Mouse (Mus musculus) hindlimb bud, embryonic 11.5 days (tissue): ENCODE results near the gene Tmem63a.

Source experiments
- DNase-seq: peaks from one replicate; pipeline ENCODE4 v3.0.0-alpha.2; 2012; ENCODE audit warnings: low read depth, low spot score; ENCODE audit errors: extremely low spot score

The Tmem63a gene

DNA sequence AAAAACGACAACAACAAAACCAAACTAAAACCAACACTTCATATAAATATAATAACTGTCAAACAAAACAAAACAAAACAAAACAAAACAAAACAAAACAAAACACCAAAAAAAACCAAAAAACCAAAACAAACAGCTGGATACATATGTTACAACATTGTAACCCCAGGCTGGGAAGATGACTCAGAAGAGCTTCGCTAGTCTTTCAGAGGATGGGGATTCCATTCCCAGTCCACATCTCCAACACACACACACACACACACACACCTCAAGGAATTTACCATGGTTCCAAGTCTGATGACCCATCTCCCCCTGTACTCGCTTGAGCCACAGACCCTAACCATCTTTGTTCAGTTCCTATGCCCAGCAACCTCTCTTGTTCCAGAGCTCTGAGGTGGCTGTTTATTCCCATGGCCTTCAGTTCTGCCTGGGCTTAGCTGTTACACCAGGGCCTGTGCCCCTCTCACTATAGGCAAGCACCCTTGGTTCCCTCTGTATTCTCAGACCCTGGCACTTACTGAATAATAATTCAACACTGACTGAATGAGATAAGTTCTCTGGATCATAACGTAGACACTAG lies 67.0 kb downstream of the Tmem63a start:
- no peak for DNase-seq

DNA sequence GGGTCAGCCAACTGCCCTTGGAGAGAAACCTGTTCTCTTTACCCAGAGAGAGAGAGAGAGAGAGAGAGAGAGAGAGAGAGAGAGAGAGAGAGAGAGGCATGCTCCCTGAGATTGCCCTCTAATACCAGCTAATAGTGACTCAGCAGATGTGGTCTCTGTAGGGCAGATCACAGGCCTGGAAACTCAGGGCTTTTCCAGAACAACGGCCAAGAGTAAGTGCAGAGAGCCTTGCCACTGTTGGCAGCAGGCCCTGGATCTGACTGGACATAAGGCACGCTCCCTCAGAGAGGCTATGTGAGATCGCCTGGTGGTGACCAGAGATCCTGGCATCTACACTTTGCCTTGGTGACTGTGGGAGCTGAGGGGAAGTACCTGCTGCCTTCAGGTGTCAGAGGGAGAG lies 67.6 kb downstream of the Tmem63a start:
- DNase-seq: no peak

DNA sequence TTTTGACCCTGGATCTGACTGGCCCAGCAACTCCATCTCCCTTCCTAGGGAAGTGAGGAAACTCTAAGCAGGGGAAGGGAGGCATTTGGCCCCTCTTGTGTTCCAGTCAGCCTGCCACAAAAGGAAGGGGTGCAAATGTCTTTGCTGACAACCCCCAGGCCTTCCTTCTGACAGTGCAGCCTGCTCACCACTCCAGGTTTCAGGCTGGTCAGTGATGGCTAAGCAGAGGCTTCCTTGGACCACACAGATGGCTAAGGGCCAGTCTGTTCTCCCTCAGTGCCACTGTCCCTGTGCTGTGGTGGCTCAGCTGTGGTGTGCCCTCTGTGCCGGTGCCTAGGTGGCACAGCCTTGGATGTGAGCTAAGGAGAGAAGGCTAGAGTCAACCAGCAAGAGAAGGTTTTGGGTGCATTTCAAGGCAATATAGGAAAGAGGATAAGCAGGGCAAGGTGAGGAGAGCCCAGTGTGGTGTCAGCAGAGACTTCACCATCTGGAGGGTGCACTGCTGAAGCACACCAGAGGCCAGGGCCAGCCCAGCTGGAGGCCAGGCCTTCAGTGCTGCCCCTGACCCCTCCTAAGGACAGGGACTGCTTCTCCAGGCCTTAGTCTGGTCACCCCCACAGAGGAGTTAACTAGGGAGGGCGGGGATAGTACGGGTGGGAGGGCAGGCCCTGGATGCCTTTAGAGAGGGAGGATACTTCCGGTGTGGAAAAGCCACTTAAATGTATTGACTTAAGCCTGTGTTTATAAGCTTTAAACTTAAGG lies 68.2 kb downstream of the Tmem63a start:
- no peak for DNase-seq

DNA sequence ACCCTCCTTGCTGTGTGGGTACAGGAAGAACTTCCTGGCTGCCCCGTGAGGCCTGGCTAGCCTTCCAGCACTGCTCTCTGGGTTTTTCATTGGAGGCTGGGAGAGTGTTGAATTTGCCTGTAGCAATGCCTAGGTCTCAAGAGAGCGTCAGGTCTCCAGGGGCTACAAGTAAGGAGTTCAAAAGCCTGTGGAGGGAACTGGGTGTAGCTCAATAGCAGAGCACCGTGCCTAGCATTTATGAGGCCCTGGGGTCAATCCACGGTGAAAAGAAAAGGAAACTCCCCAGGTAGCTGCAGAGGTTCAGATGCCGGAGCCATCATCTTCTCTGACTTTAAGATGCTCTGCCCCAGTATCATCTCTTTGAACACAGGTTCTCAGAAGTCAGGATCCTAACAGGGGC lies 69.5 kb downstream of the Tmem63a start:
- no peak for DNase-seq

DNA sequence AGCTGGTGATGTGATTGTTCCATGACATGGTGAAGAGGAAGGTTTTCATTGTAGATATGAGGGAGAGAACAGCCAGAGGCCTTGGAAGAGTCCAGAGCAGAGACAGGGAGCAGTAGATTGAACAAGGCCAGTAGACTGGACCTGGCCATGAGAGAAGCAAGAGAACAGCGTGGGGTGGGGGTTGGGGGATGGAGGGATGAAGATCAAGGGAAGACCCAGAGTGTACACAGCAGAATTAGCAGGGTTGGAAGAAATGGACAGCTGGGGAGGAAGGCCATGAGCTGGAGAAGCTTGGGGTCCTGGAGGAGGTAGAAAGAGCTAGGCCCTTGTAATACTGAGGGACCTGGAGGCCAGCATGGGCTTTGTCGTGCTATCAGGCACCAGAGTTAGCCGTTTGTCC lies 70.3 kb downstream of the Tmem63a start:
- DNase-seq: no peak

DNA sequence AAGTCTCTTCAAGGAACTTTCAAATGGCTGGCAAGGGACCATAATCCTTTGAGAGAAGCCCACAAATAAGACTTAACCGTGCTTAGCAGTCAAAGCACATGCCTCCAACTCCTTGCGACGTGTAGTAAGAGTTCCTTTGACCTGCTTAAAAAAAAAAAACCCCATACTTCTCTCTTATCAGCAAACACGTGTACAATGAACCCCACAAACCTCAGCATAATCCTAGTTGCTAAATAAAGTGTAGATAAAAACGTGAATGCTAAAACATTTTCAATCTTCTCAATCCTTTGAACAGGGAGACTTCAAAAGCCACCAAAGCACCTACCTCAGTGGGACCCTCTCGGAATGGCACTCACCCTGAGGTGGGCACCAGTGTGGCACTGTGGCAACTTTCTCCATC lies 71.3 kb downstream of the Tmem63a start:
- no peak for DNase-seq

DNA sequence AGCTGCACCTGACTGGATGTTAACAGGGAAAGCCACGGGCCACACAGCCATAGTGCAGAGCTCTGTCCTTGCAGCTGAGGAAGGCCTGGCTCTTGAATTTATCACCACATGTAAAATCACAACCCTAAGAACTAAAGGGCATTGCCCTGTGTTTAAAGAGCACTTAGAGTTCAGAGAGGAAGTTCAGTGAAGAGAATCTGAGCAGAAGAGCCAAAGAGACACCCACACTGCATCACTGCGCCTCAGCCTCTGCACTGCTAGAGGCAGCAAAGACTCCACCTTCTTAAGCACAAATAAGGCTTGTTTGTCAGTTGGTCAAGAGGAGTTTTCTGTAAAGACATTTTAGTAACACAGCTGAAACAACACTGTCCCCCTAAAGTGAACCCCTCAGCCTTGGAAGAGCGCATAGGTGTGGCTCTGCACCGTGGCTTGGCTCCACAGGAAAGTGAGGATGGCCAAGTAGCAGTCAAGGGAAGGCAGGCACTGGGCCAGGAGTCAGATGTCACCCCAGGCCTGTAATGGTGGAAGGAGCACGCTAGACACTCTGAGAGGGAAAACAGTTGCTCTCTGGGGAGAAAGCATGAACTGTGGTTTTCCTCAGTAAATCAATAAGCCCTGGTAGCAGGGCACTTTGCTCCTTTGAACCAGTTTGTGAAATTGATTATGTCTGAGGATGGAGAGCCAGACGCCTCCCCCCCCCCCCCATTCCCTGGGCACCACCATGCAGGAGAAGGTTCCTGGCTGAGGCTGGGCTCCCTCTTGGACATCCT lies 72.8 kb downstream of the Tmem63a start:
- DNase-seq: no peak

DNA sequence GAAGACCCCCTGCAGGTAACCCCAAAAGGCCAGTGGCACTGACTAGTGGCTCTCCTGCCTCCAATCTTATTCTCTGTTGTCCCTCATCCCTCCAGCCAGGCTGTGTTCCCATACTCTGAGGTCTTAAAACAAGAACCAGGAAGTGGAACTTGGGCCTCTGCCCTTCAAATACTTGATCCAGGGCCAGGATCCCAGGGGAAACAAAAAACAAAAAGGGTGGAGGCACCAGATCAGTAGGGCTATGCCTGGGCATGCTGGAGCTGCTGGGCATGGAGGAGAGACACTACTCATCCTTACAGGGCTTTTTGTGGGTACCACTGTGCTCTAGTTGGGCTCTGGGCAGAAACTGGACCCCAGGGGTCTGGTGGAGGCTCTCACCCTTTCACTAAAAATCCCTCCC lies 73.4 kb downstream of the Tmem63a start:
- no peak for DNase-seq

DNA sequence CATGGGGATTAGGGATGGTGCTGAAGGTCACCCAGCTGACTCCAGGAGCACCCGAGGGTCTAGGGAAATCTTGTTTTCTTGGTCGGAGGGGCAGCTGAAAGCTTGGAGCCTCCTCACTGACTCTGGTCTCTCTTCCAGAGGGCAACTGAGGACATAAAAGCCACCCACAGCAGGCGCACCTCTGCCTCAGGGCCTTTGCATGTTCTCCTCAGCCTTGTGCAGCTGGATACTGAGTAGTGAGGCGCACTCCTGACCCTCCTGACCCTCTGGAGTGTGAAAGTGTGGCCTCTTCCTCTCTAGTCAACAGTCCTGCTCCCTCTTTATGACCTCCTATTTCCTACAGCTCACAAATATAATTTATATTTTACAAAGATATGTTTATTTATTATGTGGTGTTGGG lies 73.9 kb downstream of the Tmem63a start:
- DNase-seq: no peak

DNA sequence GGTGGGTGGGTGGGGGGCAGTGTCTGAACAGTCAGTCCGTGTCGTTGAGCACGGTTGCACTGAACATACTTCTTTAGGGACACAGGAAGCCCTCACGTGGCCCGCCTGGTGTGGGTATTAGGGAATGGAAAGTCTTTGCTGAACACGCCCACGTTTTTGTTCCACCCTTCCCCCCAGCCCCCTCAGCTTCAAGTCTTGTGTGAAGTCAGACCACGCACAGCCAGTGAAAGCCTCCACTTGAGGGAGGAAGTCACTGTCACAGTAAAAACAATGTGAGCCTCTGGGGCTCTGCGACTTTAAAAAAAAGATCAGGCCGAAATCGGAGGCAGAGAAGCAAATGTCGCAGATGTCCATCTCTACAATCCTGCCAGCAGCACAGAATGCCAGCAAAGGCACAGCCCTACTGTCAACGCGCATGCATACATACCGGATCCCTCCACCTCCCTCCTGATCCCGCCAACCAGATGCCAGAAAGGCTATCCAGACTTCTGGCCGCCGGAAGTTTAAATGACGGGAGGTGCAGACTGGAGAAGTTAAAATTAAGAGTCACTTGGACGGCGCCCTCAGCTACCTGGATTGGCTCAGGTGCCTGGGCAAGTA lies 74.5 kb downstream of the Tmem63a start:
- DNase-seq: no peak

DNA sequence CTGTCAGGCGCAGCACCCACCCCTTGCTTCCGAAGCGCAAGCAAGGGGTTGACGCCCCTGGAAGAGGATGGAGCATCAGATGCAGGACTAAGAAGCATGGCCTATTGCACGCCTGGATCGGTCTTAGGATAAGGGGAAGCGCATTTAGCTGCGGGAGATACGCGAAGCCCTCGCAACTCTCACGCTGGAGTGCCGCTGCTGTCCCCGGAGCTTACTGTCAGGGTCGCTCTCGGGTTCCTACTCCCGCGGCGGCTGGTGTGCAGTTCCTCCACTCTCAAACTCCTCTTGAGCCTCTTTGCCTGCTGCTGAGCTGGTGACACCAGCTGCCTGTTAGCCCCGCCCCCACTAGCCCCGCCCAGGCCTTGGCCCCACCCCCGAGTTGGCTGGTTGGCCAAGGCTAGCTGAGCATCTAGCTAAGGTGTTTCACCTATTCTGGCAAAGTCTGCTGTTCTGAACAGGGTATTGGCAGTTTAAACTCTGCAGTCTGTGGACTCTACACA lies 75.1 kb downstream of the Tmem63a start:
- DNase-seq: no peak

DNA sequence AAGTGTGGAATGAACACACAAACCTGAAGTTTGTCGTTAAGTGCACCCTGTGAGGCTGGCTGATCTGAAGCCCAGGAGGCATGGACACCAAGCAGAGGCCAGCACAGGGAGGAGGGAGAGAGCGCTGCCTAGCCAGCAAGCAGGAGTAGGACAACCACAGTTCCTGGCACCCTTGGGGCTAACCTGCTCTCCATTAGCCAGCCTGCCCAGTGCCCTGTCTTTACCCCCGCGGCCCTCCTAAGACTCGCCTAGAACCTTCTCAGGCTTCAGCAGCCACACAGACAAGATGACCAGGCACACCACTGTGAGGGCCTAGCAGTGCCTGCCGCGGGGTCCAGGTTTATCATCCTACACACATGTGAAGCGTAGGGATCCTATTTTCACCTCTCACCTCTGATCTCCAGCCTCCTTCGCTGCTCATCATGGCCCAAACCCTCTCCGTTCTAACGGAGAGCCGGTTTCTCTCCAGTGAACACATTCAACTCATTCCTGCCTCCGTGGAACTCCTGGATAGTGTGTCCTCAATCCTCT lies 75.8 kb downstream of the Tmem63a start:
- DNase-seq: no peak

DNA sequence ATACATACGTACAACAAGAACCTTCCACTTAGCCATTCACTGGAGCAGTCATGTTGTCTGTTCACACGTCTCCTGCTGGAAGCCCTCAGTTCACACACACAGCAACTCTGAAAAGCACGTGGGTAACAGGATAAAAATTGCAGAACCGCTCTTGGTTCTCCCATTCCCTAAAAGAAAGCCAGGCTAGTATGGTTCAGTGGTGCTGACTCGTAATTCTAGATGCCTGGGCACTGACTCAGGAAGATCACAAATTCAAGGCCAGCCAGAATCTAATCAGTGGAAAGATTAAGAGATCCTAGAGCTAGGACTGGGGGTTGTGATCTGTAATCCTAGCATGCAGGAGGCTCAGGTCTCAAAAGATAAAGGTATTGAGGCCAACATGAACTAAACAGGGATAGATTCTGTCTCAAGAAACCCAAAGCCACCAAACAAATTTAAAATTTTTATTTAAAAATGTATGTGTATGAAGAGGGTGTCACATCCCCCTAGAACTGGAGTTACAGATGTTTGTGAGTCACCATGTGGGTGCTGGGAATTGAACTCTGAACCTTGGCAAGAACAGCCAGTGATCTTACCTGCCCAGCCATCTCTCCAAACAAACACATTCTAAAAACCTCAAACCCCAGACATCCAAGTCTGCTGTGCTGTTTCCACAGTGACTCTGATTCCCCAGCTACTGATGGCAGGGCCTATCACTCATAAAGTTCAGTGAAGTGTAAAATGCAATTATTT lies 78.8 kb downstream of the Tmem63a start, which contains the start of gene Ephx1:
Gene Ephx1, minus strand, starts transcription at position 149 of the 732 bp plus-strand sequence.
- no peak for DNase-seq

DNA sequence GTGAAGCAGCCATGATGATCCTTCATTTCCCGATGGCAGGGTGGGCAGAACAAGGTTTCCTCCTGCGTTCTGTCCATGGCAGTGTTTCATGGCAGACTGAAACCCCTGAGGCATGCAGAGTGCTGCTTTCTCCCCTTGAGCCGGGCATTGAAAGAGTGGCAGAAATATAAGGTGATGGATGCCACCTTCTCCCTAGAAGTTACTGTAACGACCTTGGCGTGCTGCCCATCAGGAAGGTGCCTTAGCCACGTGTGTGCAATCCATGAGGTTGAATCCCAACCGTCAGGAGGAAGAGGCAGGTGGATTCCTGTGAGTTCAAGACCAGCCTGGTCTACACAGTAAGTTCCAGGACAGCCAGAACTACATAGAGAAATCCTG lies 79.3 kb downstream of the Tmem63a start:
- no peak for DNase-seq

DNA sequence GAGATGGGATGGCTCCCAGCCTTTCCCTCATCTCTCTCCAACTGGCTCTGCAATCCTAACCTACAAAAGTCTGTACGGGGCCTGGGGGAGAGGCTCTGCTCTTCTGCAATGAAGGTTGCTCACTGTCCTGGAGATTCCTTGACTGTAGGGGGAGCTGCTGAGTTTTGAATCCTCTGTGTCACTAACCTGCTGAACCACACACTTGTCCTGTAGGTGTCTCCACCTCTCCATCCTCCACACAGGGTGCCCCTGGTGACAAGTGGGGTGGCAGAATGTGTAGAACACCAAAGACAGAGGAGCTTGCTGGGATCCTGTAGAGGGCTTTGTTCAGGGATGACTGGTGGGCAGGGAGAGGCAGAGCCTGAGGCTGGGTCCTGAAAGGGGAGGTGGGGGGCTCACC lies 80.1 kb downstream of the Tmem63a start:
- DNase-seq: no peak
